Mouse (Mus musculus): ENCODE results near the gene Prkca. TPM values are rescaled to one million over a fixed set of nuclear protein-coding genes. Genes with fewer than 3 reads are reported as not detected.

Gene Prkca
- total RNA-seq, 1 experiment, result 8.4 TPM

DNA sequence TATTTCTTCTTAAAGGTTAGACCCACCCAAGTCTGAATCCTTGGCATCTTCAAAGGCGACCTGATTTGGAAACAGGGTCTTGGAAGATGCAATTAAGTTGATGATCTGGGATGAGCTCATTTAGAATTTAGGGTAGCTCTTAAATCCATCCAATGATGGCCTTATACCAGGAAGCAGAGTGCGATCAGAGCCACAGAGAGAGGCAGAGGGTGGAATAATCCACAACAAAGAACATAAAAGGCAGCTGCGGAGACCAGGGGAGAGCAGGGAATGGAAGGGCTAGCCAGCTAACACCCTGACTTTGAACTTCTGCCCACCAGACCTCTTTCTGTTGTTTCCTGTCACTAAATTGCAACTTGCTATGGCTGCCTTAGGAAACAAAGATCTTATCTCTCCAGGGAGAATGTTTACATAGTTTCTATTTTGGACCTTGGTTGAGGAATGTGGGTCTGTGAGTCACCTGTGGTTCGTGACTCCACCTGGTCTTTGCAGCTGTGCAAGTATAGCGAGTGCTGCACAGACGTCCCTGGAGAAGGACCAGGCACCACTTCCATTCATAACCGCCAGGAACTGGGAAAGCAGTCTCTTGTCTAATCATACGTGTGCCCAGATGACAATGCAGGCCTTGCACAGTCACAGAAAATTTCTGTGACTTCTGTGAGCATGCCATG is 242.3 kb downstream of the Prkca start:
- TF ChIP-seq MAFK (IDR thresholded peaks at IDR 0.05; ENCODE audit: insufficient read depth, low read depth, low read length), result no peak
- TF ChIP-seq ZC3H11A (IDR thresholded peaks at IDR 0.05; ENCODE audit: borderline replicate concordance, low read depth, low read length), result no peak
- no peak for TF ChIP-seq CHD2 (IDR thresholded peaks at IDR 0.05; ENCODE audit: low read depth, low read length)
- in situ Hi-C loops (cut with MboI; ENCODE audit: low sequenced_read_pairs in 2 of 2, unreplicated experiment in 2 of 2), result no loop called here
- H3K9me3 ChIP-seq (ENCODE audit: control insufficient read depth, insufficient read depth, low read depth, low read length), result no peaks in the 10 kb centered on the region
- no peaks in the 10 kb centered on the region for H3K4me1 ChIP-seq (ENCODE audit: control insufficient read depth in 2 of 2, insufficient read depth in 2 of 2, low read length in 2 of 2, poor library complexity in 1 of 2)
- no peak overlapping the region; the same call in 1 of the 2 replicates for H3K9ac ChIP-seq (ENCODE audit: insufficient read depth, low read depth, low read length, poor library complexity, severe bottlenecking)
- no peak overlapping the region for H3K4me3 ChIP-seq (ENCODE audit: insufficient read depth in 1 of 2, low read depth in 1 of 2, low read length in 2 of 2, poor library complexity in 1 of 2, severe bottlenecking in 1 of 2)
- no peaks in the 10 kb centered on the region for H3K36me3 ChIP-seq (ENCODE audit: control insufficient read depth, insufficient read depth, low read length, poor library complexity, severe bottlenecking)
- H3K27ac ChIP-seq (ENCODE audit: insufficient read depth, low read depth, low read length, poor library complexity, severe bottlenecking), result no peak overlapping the region
- DNase-seq (ENCODE audit: low read depth, low spot score), result no peak

DNA sequence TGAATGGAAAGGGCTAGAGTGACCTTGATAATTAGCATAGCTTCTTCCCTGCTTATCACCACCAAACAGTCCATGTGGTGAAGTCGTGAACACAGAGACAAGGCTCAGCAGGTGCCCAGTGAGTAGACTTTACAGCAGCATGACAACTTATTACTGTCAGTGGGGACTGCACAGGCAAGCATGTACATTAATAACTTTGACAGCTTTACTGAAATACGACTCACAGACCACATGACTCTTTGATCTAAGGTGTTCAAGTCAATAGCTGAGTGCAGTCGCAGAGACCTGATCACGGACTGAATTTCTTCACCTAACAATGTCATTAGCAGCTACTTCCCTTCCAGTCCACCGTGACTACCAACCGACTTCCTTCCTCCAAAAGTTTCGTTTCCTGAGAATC is 245.4 kb downstream of the Prkca start:
- no peak overlapping the region for H3K4me3 ChIP-seq (ENCODE audit: insufficient read depth in 1 of 2, low read depth in 1 of 2, low read length in 2 of 2, poor library complexity in 1 of 2, severe bottlenecking in 1 of 2)
- no peak for DNase-seq (ENCODE audit: low read depth, low spot score)

DNA sequence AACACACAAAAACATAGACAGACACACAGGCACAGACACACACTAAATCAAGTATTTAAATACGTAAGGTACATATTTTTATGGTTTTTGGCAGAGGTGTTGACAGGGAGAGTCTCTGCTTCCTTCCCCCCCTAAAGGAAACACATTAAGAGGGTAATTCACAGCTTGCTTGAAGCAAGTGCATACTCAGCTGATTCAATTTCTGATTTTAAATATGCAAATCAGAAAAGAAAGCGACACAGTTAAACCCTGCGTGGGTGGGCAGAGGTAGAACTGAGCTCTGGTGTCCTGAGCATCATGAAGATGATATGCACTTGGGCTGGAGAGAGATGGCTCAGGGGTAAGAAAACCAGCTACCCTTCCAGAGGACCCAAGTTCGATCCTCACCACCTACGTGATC is 248.9 kb downstream of the Prkca start:
- in situ Hi-C loops (cut with MboI; ENCODE audit: low sequenced_read_pairs in 2 of 2, unreplicated experiment in 2 of 2), result no loop called here
- H3K27ac ChIP-seq (ENCODE audit: insufficient read depth, low read depth, low read length, poor library complexity, severe bottlenecking), result no peak overlapping the region
- no peaks in the 10 kb centered on the region for H3K9me3 ChIP-seq (ENCODE audit: control insufficient read depth, insufficient read depth, low read depth, low read length)

More for the DNA sequence above, 245.4 kb downstream of the Prkca start:
- no peak overlapping the region for H3K9ac ChIP-seq (ENCODE audit: insufficient read depth, low read depth, low read length, poor library complexity, severe bottlenecking)
- no peaks in the 10 kb centered on the region for H3K36me3 ChIP-seq (ENCODE audit: control insufficient read depth, insufficient read depth, low read length, poor library complexity, severe bottlenecking)
- TF ChIP-seq HCFC1 (IDR thresholded peaks at IDR 0.05; ENCODE audit: borderline replicate concordance, insufficient read depth, low read length) (no peak), MAFK (IDR thresholded peaks at IDR 0.05; ENCODE audit: insufficient read depth, low read depth, low read length) (no peak), ZC3H11A (IDR thresholded peaks at IDR 0.05; ENCODE audit: borderline replicate concordance, low read depth, low read length) (no peak), ZNF384 (IDR thresholded peaks at IDR 0.05; ENCODE audit: low read depth, low read length) (no peak), CHD2 (IDR thresholded peaks at IDR 0.05; ENCODE audit: low read depth, low read length) (no peak)
- in situ Hi-C loops (cut with MboI; ENCODE audit: low sequenced_read_pairs in 2 of 2, unreplicated experiment in 2 of 2), result no loop called here
- no peaks in the 10 kb centered on the region for H3K9me3 ChIP-seq (ENCODE audit: control insufficient read depth, insufficient read depth, low read depth, low read length)
- H3K4me1 ChIP-seq (ENCODE audit: control insufficient read depth in 2 of 2, insufficient read depth in 2 of 2, low read length in 2 of 2, poor library complexity in 1 of 2), result no peaks in the 10 kb centered on the region
- H3K27ac ChIP-seq (ENCODE audit: insufficient read depth, low read depth, low read length, poor library complexity, severe bottlenecking), result no peak overlapping the region

DNA sequence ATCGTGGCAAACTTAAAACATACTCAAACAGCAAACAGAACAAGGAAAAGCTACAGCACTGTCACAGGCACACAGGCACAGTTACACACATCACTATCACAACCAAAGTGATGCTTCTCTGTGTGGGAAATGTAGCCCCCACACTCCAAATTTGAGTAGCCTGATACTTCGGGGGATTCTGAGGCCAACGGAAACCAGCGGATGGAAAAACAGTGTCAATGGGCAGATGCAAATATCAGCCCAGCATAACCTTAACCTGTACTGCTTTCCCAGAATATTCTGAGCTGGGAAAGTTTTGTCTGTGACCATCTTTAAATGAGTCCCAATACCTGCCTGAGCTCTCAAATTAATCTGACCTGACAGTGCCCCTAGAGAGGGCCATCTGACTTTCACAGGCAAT is 250.5 kb downstream of the Prkca start:
- Histone ChIP-seq H3K36me3 (ENCODE audit: control insufficient read depth, insufficient read depth, low read length, poor library complexity, severe bottlenecking) (no peaks in the 10 kb centered on the region), H3K4me1 (ENCODE audit: control insufficient read depth in 2 of 2, insufficient read depth in 2 of 2, low read length in 2 of 2, poor library complexity in 1 of 2) (no peaks in the 10 kb centered on the region), H3K4me3 (ENCODE audit: insufficient read depth in 1 of 2, low read depth in 1 of 2, low read length in 2 of 2, poor library complexity in 1 of 2, severe bottlenecking in 1 of 2) (no peak overlapping the region), H3K9me3 (ENCODE audit: control insufficient read depth, insufficient read depth, low read depth, low read length) (no peaks in the 10 kb centered on the region), H3K27ac (ENCODE audit: insufficient read depth, low read depth, low read length, poor library complexity, severe bottlenecking) (no peak overlapping the region), H3K9ac (ENCODE audit: insufficient read depth, low read depth, low read length, poor library complexity, severe bottlenecking) (no peak overlapping the region)
- no peak for TF ChIP-seq ZNF384 (IDR thresholded peaks at IDR 0.05; ENCODE audit: low read depth, low read length)
- TF ChIP-seq CHD2 (IDR thresholded peaks at IDR 0.05; ENCODE audit: low read depth, low read length), result no peak
- no peak for TF ChIP-seq ZC3H11A (IDR thresholded peaks at IDR 0.05; ENCODE audit: borderline replicate concordance, low read depth, low read length)
- TF ChIP-seq HCFC1 (IDR thresholded peaks at IDR 0.05; ENCODE audit: borderline replicate concordance, insufficient read depth, low read length), result no peak
- TF ChIP-seq MAFK (IDR thresholded peaks at IDR 0.05; ENCODE audit: insufficient read depth, low read depth, low read length), result no peak
- in situ Hi-C loops (cut with MboI; ENCODE audit: low sequenced_read_pairs in 2 of 2, unreplicated experiment in 2 of 2), result no loop called here
- DNase-seq (ENCODE audit: low read depth, low spot score), result no peak

More for the DNA sequence above, 248.9 kb downstream of the Prkca start:
- Histone ChIP-seq H3K36me3 (ENCODE audit: control insufficient read depth, insufficient read depth, low read length, poor library complexity, severe bottlenecking) (no peaks in the 10 kb centered on the region), H3K4me3 (ENCODE audit: insufficient read depth in 1 of 2, low read depth in 1 of 2, low read length in 2 of 2, poor library complexity in 1 of 2, severe bottlenecking in 1 of 2) (no peak overlapping the region), H3K9ac (ENCODE audit: insufficient read depth, low read depth, low read length, poor library complexity, severe bottlenecking) (no peak overlapping the region), H3K4me1 (ENCODE audit: control insufficient read depth in 2 of 2, insufficient read depth in 2 of 2, low read length in 2 of 2, poor library complexity in 1 of 2) (no peaks in the 10 kb centered on the region)
- DNase-seq (ENCODE audit: low read depth, low spot score), result no peak
- TF ChIP-seq ZNF384 (IDR thresholded peaks at IDR 0.05; ENCODE audit: low read depth, low read length) (no peak), MAFK (IDR thresholded peaks at IDR 0.05; ENCODE audit: insufficient read depth, low read depth, low read length) (no peak), HCFC1 (IDR thresholded peaks at IDR 0.05; ENCODE audit: borderline replicate concordance, insufficient read depth, low read length) (no peak), CHD2 (IDR thresholded peaks at IDR 0.05; ENCODE audit: low read depth, low read length) (no peak), ZC3H11A (IDR thresholded peaks at IDR 0.05; ENCODE audit: borderline replicate concordance, low read depth, low read length) (no peak)
